Mouse (Mus musculus) G1E (cell line): Measurements from ENCODE around the gene Mcub.

Source experiments
- CTCF ChIP-seq: IDR thresholded peaks from 2 replicates; pipeline ENCODE4 v1.5.1; 2012; ENCODE audit warnings: low read depth, low read length, inconsistent platforms, mixed read lengths
- GATA1 ChIP-seq: IDR thresholded peaks from 2 replicates; pipeline ENCODE4 v1.6.1; 2012; ENCODE audit warnings: borderline replicate concordance, low read length, inconsistent platforms, mixed read lengths
- TAL1 ChIP-seq: conservative IDR thresholded peaks from 2 replicates; pipeline ENCODE4 v1.6.1; 2012; ENCODE audit warnings: low read depth, low read length, inconsistent platforms, mixed read lengths

DNA sequence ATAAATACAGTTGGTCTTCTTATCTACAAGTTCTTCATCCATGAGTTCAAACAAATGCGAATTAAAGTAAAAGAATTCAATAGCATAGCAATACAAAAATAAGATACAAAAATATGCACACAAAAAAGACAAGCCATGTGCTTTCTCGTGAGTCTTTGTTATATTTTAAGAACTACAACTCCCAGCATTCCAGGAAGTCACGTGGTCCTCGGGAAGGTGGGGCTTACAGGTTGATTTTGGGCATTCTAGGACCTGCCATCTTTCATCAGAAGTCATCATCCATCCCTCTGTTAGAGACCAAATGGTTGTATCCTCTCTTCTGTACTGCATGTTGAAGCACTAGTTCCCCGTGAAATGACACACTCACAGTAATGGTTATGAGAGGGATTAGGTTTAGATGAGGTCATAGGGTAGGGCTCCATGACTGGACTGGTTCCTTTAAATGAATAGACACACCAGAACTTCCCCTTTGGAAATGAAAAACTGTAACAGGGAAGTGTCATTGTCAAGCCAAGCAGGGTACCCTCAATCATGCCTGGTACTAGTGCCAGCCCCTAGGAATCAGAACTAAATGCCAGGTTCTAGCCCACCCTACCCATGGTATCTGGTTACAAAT is 20.7 kb downstream of the Mcub start:
- no peak for TF ChIP-seq CTCF
- TF ChIP-seq TAL1, result no peak
- TF ChIP-seq GATA1, result no peak
